Mouse (Mus musculus) myocyte (in vitro differentiated cells): Measurements from ENCODE around the gene Leng8. TPM values are rescaled to one million over a fixed set of nuclear protein-coding genes. Genes with fewer than 3 reads are reported as not detected.

ENCODE experiments used
- H3K27me3 ChIP-seq: one replicate; pipeline ENCODE4 v1.6.1; 2011; ENCODE audit not compliant: control insufficient read depth, insufficient read depth, insufficient read length
- H3K36me3 ChIP-seq: one replicate; pipeline ENCODE4 v1.6.1; 2011; ENCODE audit not compliant: control insufficient read depth, insufficient read depth
- H3K4me2 ChIP-seq: one replicate; pipeline ENCODE4 v1.6.1; 2011; ENCODE audit warnings: low read depth, control low read depth
- H3K4me3 ChIP-seq: one replicate; pipeline ENCODE4 v1.5.1; 2011; ENCODE audit warnings: mild to moderate bottlenecking, control low read depth, moderate library complexity
- H3K79me2 ChIP-seq: one replicate; pipeline ENCODE4 v1.6.1; 2011; ENCODE audit not compliant: control insufficient read depth, insufficient read depth
- H3ac ChIP-seq: one replicate; pipeline ENCODE4 v1.6.1; 2011; ENCODE audit not compliant: control insufficient read depth, insufficient read length
- CEBPB ChIP-seq: IDR thresholded peaks from 2 replicates; pipeline ENCODE4 v1.6.1; 2011; ENCODE audit warnings: mild to moderate bottlenecking, moderate library complexity; ENCODE audit not compliant: poor library complexity, insufficient read depth, severe bottlenecking
- E2F4 ChIP-seq: IDR thresholded peaks from one replicate; pipeline ENCODE4 v1.6.1; 2011; ENCODE audit warnings: mild to moderate bottlenecking, control low read depth, moderate library complexity; ENCODE audit not compliant: insufficient read depth
- MAX ChIP-seq: IDR thresholded peaks from one replicate; pipeline ENCODE4 v1.6.1; 2011; ENCODE audit warnings: low read depth, mild to moderate bottlenecking, control low read depth
- MYOD1 ChIP-seq, 3 experiments: IDR thresholded peaks; one replicate each; pipeline ENCODE4 v1.6.1; 2011; ENCODE audit warnings: control low read depth in 2 of 3, low read depth in 2 of 3, mild to moderate bottlenecking in 2 of 3, moderate library complexity in 1 of 3; ENCODE audit not compliant: insufficient read length in 2 of 3, control insufficient read depth in 1 of 3
- MYOG ChIP-seq, 3 experiments: IDR thresholded peaks; one replicate each; pipeline ENCODE4 v1.6.1; 2011; ENCODE audit warnings: control low read depth in 2 of 3, low read depth in 2 of 3, mild to moderate bottlenecking in 2 of 3; ENCODE audit not compliant: insufficient read length in 2 of 3, control insufficient read depth in 1 of 3, insufficient read depth in 1 of 3
- POLR2A ChIP-seq: IDR thresholded peaks from one replicate; pipeline ENCODE4 v1.6.1; 2011; ENCODE audit warnings: low read depth, mild to moderate bottlenecking, control low read depth, moderate library complexity; ENCODE audit not compliant: insufficient read length
- POLR2AphosphoS2 ChIP-seq: IDR thresholded peaks from one replicate; pipeline ENCODE4 v1.6.1; 2011; ENCODE audit warnings: low read depth, control low read depth; ENCODE audit not compliant: insufficient read length
- REST ChIP-seq: IDR thresholded peaks from one replicate; pipeline ENCODE4 v1.6.1; 2011; ENCODE audit warnings: mild to moderate bottlenecking, control low read depth, moderate library complexity; ENCODE audit not compliant: insufficient read depth, insufficient read length
- SRF ChIP-seq: IDR thresholded peaks from one replicate; pipeline ENCODE4 v1.6.1; 2011; ENCODE audit warnings: low read depth; ENCODE audit not compliant: control insufficient read depth, insufficient read length
- TCF12 ChIP-seq: IDR thresholded peaks from one replicate; pipeline ENCODE4 v1.6.1; 2011; ENCODE audit warnings: mild to moderate bottlenecking, control low read depth; ENCODE audit not compliant: poor library complexity, insufficient read depth, severe bottlenecking
- TCF3 ChIP-seq: IDR thresholded peaks from one replicate; pipeline ENCODE4 v1.6.1; 2011; ENCODE audit warnings: low read depth, control low read depth; ENCODE audit not compliant: insufficient read length
- USF1 ChIP-seq: IDR thresholded peaks from one replicate; pipeline ENCODE4 v1.6.1; 2011; ENCODE audit warnings: low read depth, mild to moderate bottlenecking, control low read depth, moderate library complexity
- polyA plus RNA-seq: library from polyadenylated mRNA; unstranded; fragments of >200 nt; fragmentation: generic; extraction: Trizol; gene quantifications from one replicate; pipeline ENCODE4 v1.2.1, GENCODE M21; 2012; ENCODE audit warnings: missing spikeins

Leng8 gene
- polyA plus RNA-seq = 33.3 TPM

GRCm38 (mm10) chr7:4136771-4137531, at the start of gene Leng8:
Gene Leng8 (plus strand): TSS chr7:4137039.
- Histone ChIP-seq H3K4me2 (peak within 1 kb of the TSS; percentile 82), H3K4me3 (peak within 1 kb of the TSS; percentile 73), H3K36me3 (peaks cover 21% of the 10 kb centered on the region), H3K27me3 (no peaks in the 10 kb centered on the region), H3K79me2 (peaks cover 31% of the 10 kb centered on the region), H3ac (peak within 1 kb of the TSS; percentile 69)
- TF ChIP-seq E2F4 (no peak), REST (no peak), POLR2A (peak; percentile 93), TCF3 (no peak), CEBPB (no peak), MAX (no peak), SRF (no peak), TCF12 (no peak), POLR2AphosphoS2 (peak; percentile 76), MYOG (IDR thresholded peaks at IDR 0.05; ENCODE audit: control insufficient read depth in 1 of 3, insufficient read depth in 1 of 3, insufficient read length in 2 of 3, low read depth in 2 of 3) (peak in 1 of 3 experiments; percentile 20), MYOD1 (IDR thresholded peaks at IDR 0.05; ENCODE audit: control insufficient read depth in 1 of 3, insufficient read length in 2 of 3, low read depth in 2 of 3) (no peak), USF1 (peak; percentile 4)

GRCm38 (mm10) chr7:4087238-4087895, 49.5 kb upstream of the Leng8 start:
- Histone ChIP-seq H3ac (no peak overlapping the region), H3K79me2 (no peaks in the 10 kb centered on the region), H3K4me3 (no peak overlapping the region), H3K36me3 (no peaks in the 10 kb centered on the region), H3K4me2 (no peak overlapping the region), H3K27me3 (no peaks in the 10 kb centered on the region)
- TF ChIP-seq MYOD1 (IDR thresholded peaks at IDR 0.05; ENCODE audit: control insufficient read depth in 1 of 3, insufficient read length in 2 of 3, low read depth in 2 of 3) = no peak
- no peak for TF ChIP-seq TCF3
- no peak for TF ChIP-seq POLR2AphosphoS2
- TF ChIP-seq TCF12 = no peak
- TF ChIP-seq POLR2A = no peak
- TF ChIP-seq USF1 = no peak
- TF ChIP-seq REST = no peak
- TF ChIP-seq MAX = no peak
- TF ChIP-seq SRF = no peak
- TF ChIP-seq CEBPB = no peak
- no peak for TF ChIP-seq MYOG (IDR thresholded peaks at IDR 0.05; ENCODE audit: control insufficient read depth in 1 of 3, insufficient read depth in 1 of 3, insufficient read length in 2 of 3, low read depth in 2 of 3)
- TF ChIP-seq E2F4 = no peak

GRCm38 (mm10) chr7:4087896-4088480, 48.9 kb upstream of the Leng8 start:
- no peak for TF ChIP-seq POLR2A
- TF ChIP-seq SRF = no peak
- no peak for TF ChIP-seq REST
- no peak for TF ChIP-seq POLR2AphosphoS2
- no peak for TF ChIP-seq USF1
- TF ChIP-seq TCF12 = no peak
- no peak for TF ChIP-seq MYOG (IDR thresholded peaks at IDR 0.05; ENCODE audit: control insufficient read depth in 1 of 3, insufficient read depth in 1 of 3, insufficient read length in 2 of 3, low read depth in 2 of 3)
- TF ChIP-seq TCF3 = no peak
- no peak for TF ChIP-seq MAX
- no peak for TF ChIP-seq MYOD1 (IDR thresholded peaks at IDR 0.05; ENCODE audit: control insufficient read depth in 1 of 3, insufficient read length in 2 of 3, low read depth in 2 of 3)
- no peak for TF ChIP-seq CEBPB
- no peak for TF ChIP-seq E2F4
- Histone ChIP-seq H3K27me3 (no peaks in the 10 kb centered on the region), H3ac (no peak overlapping the region), H3K4me2 (no peak overlapping the region), H3K79me2 (no peaks in the 10 kb centered on the region), H3K36me3 (no peaks in the 10 kb centered on the region), H3K4me3 (no peak overlapping the region)

GRCm38 (mm10) chr7:4088679-4089078, 48.2 kb upstream of the Leng8 start:
- TF ChIP-seq E2F4 = no peak
- no peak for TF ChIP-seq USF1
- no peak for TF ChIP-seq MYOG (IDR thresholded peaks at IDR 0.05; ENCODE audit: control insufficient read depth in 1 of 3, insufficient read depth in 1 of 3, insufficient read length in 2 of 3, low read depth in 2 of 3)
- TF ChIP-seq POLR2AphosphoS2 = no peak
- TF ChIP-seq MYOD1 (IDR thresholded peaks at IDR 0.05; ENCODE audit: control insufficient read depth in 1 of 3, insufficient read length in 2 of 3, low read depth in 2 of 3) = no peak
- no peak overlapping the region for H3ac ChIP-seq
- no peaks in the 10 kb centered on the region for H3K27me3 ChIP-seq
- H3K79me2 ChIP-seq = no peaks in the 10 kb centered on the region
- H3K36me3 ChIP-seq = no peaks in the 10 kb centered on the region
- no peak overlapping the region for H3K4me3 ChIP-seq
- H3K4me2 ChIP-seq = no peak overlapping the region
